Mouse (Mus musculus) kidney, adult 11 months (tissue): ENCODE measurements at regions not wholly inside any gene's neighbourhood (a gene's known extent, or its start where the extent isn't known, plus 50 kb on each side); places are given as distances from the start of the nearest gene placed in this dataset.
"Not testable (repeated sequence)": the region's sequence is repeated elsewhere in the genome, so short reads cannot be mapped to it uniquely, and the experiment has no call there.

Source experiments
- DNase-seq: peaks from one replicate; pipeline ENCODE4 v3.0.0; 2022

DNA sequence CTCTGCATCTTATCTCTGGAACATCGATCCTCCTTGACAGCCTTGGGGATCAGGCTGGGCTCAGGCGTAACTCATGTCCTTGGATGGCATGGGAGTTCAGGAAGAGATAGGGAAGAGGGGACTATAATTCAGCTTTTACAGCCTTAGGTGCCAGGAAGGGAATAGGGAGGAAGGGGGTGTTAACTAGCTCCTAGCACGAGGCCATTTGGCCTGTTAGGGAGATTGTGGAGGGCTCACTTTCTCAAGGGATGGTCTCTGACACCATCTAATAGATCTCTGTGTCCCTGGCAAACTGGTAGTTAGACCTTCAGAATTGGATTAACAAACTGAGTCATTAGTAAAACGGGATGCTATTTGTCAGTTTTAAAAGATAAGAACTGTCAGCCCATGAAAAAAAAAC, 292.1 kb upstream of the Pkdcc start:
- not testable (repeated sequence) for DNase-seq

DNA sequence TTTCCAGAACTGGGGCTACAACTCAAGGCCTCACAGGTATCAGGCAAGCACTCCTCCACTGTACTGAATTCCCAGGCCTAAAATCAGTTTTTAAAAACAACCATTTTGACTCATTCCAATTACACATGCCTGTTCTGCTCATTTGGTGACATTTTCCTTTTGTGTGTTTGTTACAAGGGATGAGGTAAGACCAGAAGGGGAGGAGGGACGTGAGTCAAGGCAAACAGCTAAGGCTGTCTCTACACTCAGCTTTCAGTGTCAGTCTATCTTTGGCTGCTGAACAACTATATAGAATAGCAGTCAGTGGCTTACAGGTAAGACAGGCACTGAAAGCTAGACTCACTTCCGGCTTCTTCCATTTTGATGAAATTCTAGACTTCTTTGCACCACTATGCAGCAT, 289.3 kb upstream of the Pkdcc start:
- DNase-seq: no peak

DNA sequence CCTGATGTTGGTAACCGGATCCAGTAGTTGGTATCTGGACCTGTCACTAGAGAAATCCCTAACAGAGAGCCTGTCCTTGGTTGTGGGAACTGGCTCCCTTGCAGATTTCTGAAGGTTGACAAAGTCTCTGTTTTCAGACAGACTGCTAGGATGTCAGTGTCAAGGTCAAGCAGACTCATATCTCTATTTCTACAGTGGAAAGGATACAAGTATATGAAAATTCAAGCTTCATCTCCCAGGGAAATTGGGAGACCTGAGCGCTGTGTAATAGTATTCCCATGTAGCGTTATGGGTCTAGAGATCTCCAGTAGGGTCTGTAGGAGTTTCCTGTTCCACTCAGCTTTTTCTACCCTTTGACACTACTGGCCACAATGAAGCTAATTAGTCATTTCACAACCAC, 287.4 kb upstream of the Pkdcc start:
- no peak for DNase-seq

- no peak for DNase-seq
These were observed 285.6 kb upstream of the Pkdcc start for GRCm38 (mm10) chr17:82929511-82929910.

- no peak for DNase-seq
These were observed 284.4 kb upstream of the Pkdcc start for GRCm38 (mm10) chr17:82930738-82931137.

DNA sequence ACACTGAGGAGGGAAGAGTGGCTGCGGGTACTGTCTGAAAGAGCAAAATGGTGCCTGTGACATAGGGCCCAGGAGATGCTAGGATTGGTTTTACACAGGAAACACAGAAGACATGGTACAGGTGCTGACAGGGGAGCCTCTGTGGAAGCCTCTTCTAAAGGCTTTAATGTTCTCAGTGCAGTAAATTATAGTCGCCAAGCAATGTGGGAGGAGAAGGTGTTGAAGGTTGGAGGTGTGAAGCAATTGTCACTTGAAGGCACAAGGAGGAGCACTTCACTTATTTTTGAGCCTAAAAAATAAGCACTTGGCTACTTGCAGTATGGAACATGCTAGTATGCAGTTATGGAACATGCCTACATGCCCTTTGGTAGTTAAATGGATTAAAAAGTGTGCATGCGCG, 283.6 kb upstream of the Pkdcc start:
- no peak for DNase-seq

GRCm38 (mm10) chr17:82936836-82937235, 278.3 kb upstream of the Pkdcc start:
- DNase-seq: no peak

GRCm38 (mm10) chr17:82946083-82946482, 269.0 kb upstream of the Pkdcc start:
- peak; percentile 5 for DNase-seq

DNA sequence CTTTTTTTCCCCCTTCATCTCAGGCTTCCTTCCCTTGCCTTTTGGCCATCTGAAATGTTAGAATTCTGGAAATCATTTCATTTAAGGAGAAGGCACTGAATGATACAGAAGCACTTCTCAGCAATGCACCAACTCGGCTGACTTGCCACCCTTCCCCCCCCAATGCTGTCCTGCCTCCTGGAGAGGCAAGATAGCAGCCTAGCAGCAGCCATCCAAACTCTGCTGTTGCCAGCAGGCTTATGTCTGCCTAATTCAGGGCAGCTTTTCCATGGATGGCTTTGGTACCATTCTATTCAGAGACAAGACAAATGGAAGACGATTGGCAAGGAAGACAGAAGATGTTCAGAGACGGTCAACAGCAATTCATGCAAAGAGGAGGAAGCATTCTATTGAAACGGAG, 265.3 kb upstream of the Pkdcc start:
- no peak for DNase-seq

GRCm38 (mm10) chr17:82950268-82950667, 264.8 kb upstream of the Pkdcc start:
- no peak for DNase-seq

GRCm38 (mm10) chr17:82957409-82957808, 257.7 kb upstream of the Pkdcc start:
- DNase-seq: no peak

DNA sequence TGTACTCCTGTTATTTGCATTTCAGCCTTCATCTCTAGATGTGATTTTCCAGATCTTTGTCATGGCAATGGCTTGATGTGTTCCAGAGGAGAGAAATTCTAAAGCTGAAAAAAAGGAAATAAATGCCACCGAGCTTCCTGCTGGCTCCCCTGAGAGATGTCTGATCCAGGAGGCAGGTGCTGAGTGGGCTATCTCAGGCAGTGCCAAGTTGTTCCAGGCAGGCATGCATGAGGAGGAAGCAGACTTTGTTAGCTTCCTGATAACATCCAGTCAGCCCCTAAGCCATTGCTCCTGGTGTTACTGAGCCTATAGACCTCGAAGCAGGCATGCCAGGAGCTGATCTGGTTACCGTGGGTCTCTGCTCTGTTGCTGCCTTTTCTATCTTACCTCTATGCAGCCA, 251.7 kb upstream of the Pkdcc start:
- no peak for DNase-seq

- no peak for DNase-seq
These were observed 215.4 kb upstream of the Pkdcc start for GRCm38 (mm10) chr17:82999710-83000109.

DNA sequence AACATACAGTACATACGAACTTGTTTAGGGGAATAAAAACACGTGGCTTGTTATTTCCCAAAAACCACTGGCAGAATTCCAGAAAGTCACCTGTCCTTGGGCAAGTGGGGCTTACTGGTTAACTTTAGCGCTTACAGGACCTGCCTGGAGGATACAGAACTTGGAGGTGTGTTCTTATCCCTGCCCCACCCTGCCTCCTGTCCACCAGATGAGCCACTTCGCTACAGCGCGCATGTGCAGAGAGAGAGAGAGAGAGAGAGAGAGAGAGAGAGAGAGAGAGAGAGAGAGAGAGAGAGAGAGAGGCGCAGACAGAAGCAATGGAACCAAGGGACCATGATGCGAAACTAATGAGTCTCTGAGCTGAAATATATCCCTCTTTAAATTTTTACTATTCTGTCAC, 214.7 kb upstream of the Pkdcc start:
- DNase-seq: no peak

- no peak for DNase-seq
These were observed 213.5 kb upstream of the Pkdcc start for GRCm38 (mm10) chr17:83001567-83001966.

DNA sequence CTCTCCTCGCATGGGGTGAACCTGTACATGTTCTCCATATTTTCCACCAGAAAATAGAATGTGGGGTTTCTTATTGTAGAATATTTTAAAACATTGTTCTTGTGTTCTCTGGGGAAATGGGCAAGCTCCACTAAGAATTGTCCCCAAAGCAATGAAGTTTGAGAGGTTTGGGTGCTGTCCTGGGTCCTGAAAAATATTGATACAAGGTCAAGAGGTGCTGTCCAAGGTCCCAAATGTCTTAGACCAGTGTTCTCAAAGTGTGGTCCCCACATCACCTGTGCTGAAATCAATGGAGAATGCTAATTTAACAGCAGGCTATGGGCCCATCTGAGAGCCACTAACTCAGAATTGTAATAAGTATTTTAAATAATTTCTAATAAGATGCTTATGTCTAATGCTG, 204.2 kb upstream of the Pkdcc start:
- no peak for DNase-seq

DNA sequence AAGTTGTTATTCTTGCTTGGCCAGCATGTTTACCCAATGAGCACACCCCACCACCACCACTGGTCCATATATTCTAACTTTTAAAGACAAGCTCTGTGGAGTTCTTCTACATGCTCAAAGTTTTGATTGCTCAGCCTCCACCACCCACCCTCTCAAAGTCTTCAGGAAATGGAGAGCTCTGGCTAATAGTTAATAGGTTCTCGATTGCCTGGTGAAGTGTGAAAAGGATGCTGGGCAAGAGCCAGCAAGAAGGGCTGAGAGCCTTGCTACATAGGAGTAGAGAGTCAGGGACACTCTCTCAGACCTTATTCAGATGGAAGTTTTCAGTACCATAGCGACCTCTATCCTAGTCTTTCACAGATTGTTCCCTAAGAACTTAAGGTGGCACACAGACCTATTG, 199.4 kb upstream of the Pkdcc start:
- DNase-seq: peak; percentile 43

GRCm38 (mm10) chr17:83016936-83017335, 198.2 kb upstream of the Pkdcc start:
- DNase-seq: no peak

- DNase-seq: no peak
These were observed 195.8 kb upstream of the Pkdcc start for GRCm38 (mm10) chr17:83019267-83019666.

- peak; percentile 92 for DNase-seq
These were observed 194.5 kb upstream of the Pkdcc start for GRCm38 (mm10) chr17:83020576-83020975.

GRCm38 (mm10) chr17:83025340-83025816, 189.7 kb upstream of the Pkdcc start:
- DNase-seq: peak; percentile 70

DNA sequence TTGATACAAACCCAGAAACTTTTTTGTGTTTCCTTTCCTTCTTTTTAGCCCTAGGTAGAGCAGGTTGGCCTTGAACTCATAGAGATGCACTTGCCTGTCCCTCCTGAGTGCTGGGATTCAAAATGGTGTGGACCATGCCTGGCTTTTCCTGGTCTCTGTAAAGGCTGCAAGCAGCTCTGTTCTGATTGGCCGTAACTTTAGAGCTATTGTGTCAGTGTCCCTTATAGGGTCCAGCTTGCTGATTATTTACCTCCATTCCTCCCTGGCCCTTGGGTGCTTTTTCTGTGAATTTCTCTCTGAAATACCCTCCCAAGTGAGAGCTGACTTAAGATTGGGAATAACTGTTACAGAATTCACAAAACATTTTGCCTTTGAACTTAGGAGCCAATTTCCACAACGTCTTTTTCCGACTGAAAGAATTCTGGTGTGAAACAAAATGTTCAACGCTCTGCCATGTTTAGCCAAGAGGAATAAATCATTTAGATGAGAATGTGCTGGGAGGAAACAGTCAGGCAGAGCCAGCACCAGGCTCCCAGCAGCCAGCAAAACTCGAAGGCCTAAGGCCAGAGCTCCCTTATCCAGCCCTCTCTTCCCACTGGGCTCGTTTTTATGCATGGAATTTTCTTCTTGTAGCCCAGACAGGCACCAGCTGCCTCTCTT, 180.0 kb upstream of the Pkdcc start:
- DNase-seq: peak; percentile 32

DNA sequence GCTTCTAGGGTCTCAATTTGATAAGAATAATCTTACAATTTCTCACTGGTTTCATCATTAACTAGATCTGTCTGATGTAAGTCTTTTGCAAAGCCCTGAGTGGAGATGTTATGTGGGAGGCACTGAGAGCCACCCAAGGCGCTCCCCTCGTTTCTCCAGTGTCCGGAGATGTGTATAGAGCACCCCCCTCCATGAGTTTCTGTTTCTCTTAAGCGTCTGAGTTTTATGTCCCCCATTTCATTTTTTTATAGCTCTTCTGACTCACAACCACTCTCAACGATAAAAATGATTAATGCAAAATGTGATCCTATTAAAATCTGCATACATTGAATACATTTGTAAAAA, 179.5 kb upstream of the Pkdcc start:
- no peak for DNase-seq

DNA sequence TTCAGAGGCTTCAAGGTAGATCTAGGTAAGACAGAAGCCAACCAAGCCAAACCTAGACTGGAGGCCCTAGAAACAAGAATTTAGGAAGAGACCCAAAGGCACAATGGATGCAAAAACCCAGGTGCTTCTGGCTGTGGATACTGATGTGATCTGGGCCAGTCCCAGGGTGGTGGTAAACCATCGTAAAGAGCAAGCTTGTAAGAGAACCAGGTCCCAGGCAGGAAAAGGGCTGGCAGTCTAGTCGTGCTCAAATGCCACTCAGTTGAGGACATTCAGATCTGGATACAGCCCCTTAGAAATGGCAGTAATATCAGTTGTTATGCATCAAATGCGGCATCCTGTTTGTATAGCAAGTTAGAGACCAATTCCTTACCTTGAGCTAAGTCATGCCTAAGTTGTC, 175.5 kb upstream of the Pkdcc start:
- no peak for DNase-seq

GRCm38 (mm10) chr17:83044515-83044914, 170.6 kb upstream of the Pkdcc start:
- DNase-seq: no peak
